ENCODE assay signal across 8 mouse cellular contexts in genomic region chr5:24029331-24029771, GRCm38 (mm10). TPM values are rescaled to one million over a fixed set of nuclear protein-coding genes. Genes with fewer than 3 reads are reported as not detected.
DNase-seq lines count a peak whose midpoint lies in the region; ATAC-seq and TF ChIP-seq lines count a peak whose summit lies in the region.

No protein-coding gene starts in this region.

- no peak for TF ChIP-seq CTCF in E14TG2a.4 (conservative IDR thresholded peaks at IDR 0.05; ENCODE audit: low read length)

- ATAC-seq in embryonic facial prominence, embryonic 12.5 days (ENCODE audit: insufficient number of reproducible peaks, insufficient read depth, low FRiP score, low TSS enrichment) = peak; percentile 49; the same call in 1 of the 2 replicates
- peak; percentile 37 for ATAC-seq in lung, embryonic 16.5 days (ENCODE audit: low read depth)

- WGBS in embryonic facial prominence, embryonic 12.5 days = 4% methylated on average over 11 of the region's 11 CpGs
- 2% methylated on average over 11 of the region's 11 CpGs for WGBS in lung, embryonic 16.5 days

- no peaks in the 10 kb centered on the region for H3K27me3 ChIP-seq in E14TG2a.4 (ENCODE audit: insufficient read depth, low read length)
- H3K27me3 ChIP-seq in embryonic facial prominence, embryonic 12.5 days = no peaks in the 10 kb centered on the region
- no peaks in the 10 kb centered on the region for H3K27me3 ChIP-seq in lung, embryonic 16.5 days (ENCODE audit: control insufficient read depth, insufficient read depth, low read depth, low read length)

- peak overlapping the region; percentile 84; the same call in 1 of the 2 replicates for H3K4me3 ChIP-seq in E14TG2a.4 (replicated peaks; ENCODE audit: low read length)
- peak overlapping the region; percentile 90 for H3K4me3 ChIP-seq in embryonic facial prominence, embryonic 12.5 days
- peak overlapping the region; percentile 71 for H3K4me3 ChIP-seq in lung, embryonic 16.5 days (ENCODE audit: low read length)

- intact Hi-C loops in heart, postnatal 10 days (cut with DNase I) = loop anchor here (2.0 to 5.0 kb wide), 2 partner anchors 37 to 47 kb away; no protein-coding TSS in a partner anchor

- no peaks in the 10 kb centered on the region for H3K9me3 ChIP-seq in E14TG2a.4 (ENCODE audit: low read length)
- no peaks in the 10 kb centered on the region for H3K9me3 ChIP-seq in embryonic facial prominence, embryonic 12.5 days
- H3K9me3 ChIP-seq in lung, embryonic 16.5 days (ENCODE audit: control insufficient read depth, low read length) = no peaks in the 10 kb centered on the region

- peaks cover 9% of the 10 kb centered on the region for H3K4me1 ChIP-seq in E14TG2a.4 (replicated peaks; ENCODE audit: low read depth, low read length)
- peaks cover 4% of the 10 kb centered on the region; the same call in 1 of the 2 replicates for H3K4me1 ChIP-seq in embryonic facial prominence, embryonic 12.5 days
- H3K4me1 ChIP-seq in lung, embryonic 16.5 days (replicated peaks; ENCODE audit: control insufficient read depth, insufficient read depth, low read length) = peaks cover 6% of the 10 kb centered on the region

- H3K9ac ChIP-seq in embryonic facial prominence, embryonic 12.5 days = peak overlapping the region; percentile 91
- peak overlapping the region; percentile 80 for H3K9ac ChIP-seq in lung, embryonic 16.5 days (ENCODE audit: low read length)

- H3K36me3 ChIP-seq in E14TG2a.4 (ENCODE audit: insufficient read depth, low read length) = no peaks in the 10 kb centered on the region
- no peaks in the 10 kb centered on the region for H3K36me3 ChIP-seq in embryonic facial prominence, embryonic 12.5 days
- no peaks in the 10 kb centered on the region for H3K36me3 ChIP-seq in lung, embryonic 16.5 days (ENCODE audit: control insufficient read depth, insufficient read depth, low read length)

- peak overlapping the region; percentile 84 for H3K4me2 ChIP-seq in embryonic facial prominence, embryonic 12.5 days (replicated peaks)
- peak overlapping the region; percentile 86 for H3K4me2 ChIP-seq in lung, embryonic 16.5 days (ENCODE audit: low read depth, low read length)

- peak overlapping the region; percentile 77; the same call in 1 of the 2 replicates for H3K27ac ChIP-seq in embryonic facial prominence, embryonic 12.5 days
- H3K27ac ChIP-seq in lung, embryonic 16.5 days (ENCODE audit: low read length) = peak overlapping the region; percentile 77; the same call in 1 of the 2 replicates

- peak; percentile 60 to 63 for DNase-seq in adrenal gland, postnatal 36 days
- peak; percentile 66 to 70 for DNase-seq in heart, postnatal 10 days
- peak; percentile 64 to 78 for DNase-seq in kidney, postnatal 4 days
- DNase-seq in ovary, postnatal 14 days (ENCODE audit: low spot score) = peak; percentile 29
- DNase-seq in thymus, postnatal 25 days = peak; percentile 69

RNA-seq across cellular contexts. Expression of gene Fam126a, which starts 1.1 kb away (rescaled TPM):
- 100 to 1,000 TPM in 1 of 2 experiments, 10 to 100 TPM in 1; 84.2 to 108 TPM for total RNA-seq in adrenal gland, postnatal 36 days (2021)
- 39.4 and 43.2 TPM in 2 replicates for polyA plus RNA-seq in embryonic facial prominence, embryonic 12.5 days (2016; fragmentation: Nextera tagmentation; extraction: Ambion mirVana)
- total RNA-seq in heart, postnatal 10 days (2021) = 10 to 100 TPM; 57.8 to 70.4 TPM
- 16.1 and 17.1 TPM in 2 replicates for polyA plus RNA-seq in lung, embryonic 16.5 days (2015; fragmentation: Nextera tagmentation; extraction: Ambion mirVana)

Comparison
In these comparisons a context has a peak if more than half of its experiments do, and no peak if none do; other contexts are left out.
1. Peak in every context shown above with its lines: DNase-seq, ATAC-seq, H3K4me3 ChIP-seq and H3K27ac ChIP-seq.